Mouse (Mus musculus): ENCODE measurements around the gene Ncor2.

Gene Ncor2

GRCm38 (mm10) chr5:125199086-125199485 is 20.1 kb upstream of the Ncor2 start:
- no peak for TF ChIP-seq GATA4 (IDR thresholded peaks at IDR 0.05; ENCODE audit: insufficient replicate concordance, low read length)

- TF ChIP-seq GATA4 (IDR thresholded peaks at IDR 0.05; ENCODE audit: insufficient replicate concordance, low read length): no peak
Observed at GRCm38 (mm10) chr5:125196054-125196453, 17.0 kb upstream of the Ncor2 start.

- TF ChIP-seq GATA4 (IDR thresholded peaks at IDR 0.05; ENCODE audit: insufficient replicate concordance, low read length): no peak
Observed at GRCm38 (mm10) chr5:125195142-125195541, 16.1 kb upstream of the Ncor2 start.

- no peak for TF ChIP-seq GATA4 (IDR thresholded peaks at IDR 0.05; ENCODE audit: insufficient replicate concordance, low read length)
Observed at GRCm38 (mm10) chr5:125193478-125194439, 14.7 kb upstream of the Ncor2 start.

- TF ChIP-seq GATA4 (IDR thresholded peaks at IDR 0.05; ENCODE audit: insufficient replicate concordance, low read length): no peak
Observed at GRCm38 (mm10) chr5:125191608-125192007, 12.6 kb upstream of the Ncor2 start.

GRCm38 (mm10) chr5:125190105-125190813 is 11.2 kb upstream of the Ncor2 start:
- no peak for TF ChIP-seq GATA4 (IDR thresholded peaks at IDR 0.05; ENCODE audit: insufficient replicate concordance, low read length)

GRCm38 (mm10) chr5:125189625-125190024 is 10.6 kb upstream of the Ncor2 start:
- no peak for TF ChIP-seq GATA4 (IDR thresholded peaks at IDR 0.05; ENCODE audit: insufficient replicate concordance, low read length)

GRCm38 (mm10) chr5:125188812-125189598 is 10.0 kb upstream of the Ncor2 start:
- TF ChIP-seq GATA4 (IDR thresholded peaks at IDR 0.05; ENCODE audit: insufficient replicate concordance, low read length): no peak

- TF ChIP-seq GATA4 (IDR thresholded peaks at IDR 0.05; ENCODE audit: insufficient replicate concordance, low read length): no peak
Observed at GRCm38 (mm10) chr5:125184826-125185225, 5.8 kb upstream of the Ncor2 start.

GRCm38 (mm10) chr5:125183321-125184003 is 4.4 kb upstream of the Ncor2 start:
- TF ChIP-seq GATA4 (IDR thresholded peaks at IDR 0.05; ENCODE audit: insufficient replicate concordance, low read length): no peak

- no peak for TF ChIP-seq GATA4 (IDR thresholded peaks at IDR 0.05; ENCODE audit: insufficient replicate concordance, low read length)
Observed at GRCm38 (mm10) chr5:125180630-125181263, 1.7 kb upstream of the Ncor2 start.

GRCm38 (mm10) chr5:125179735-125180629 is 963 bp upstream of the Ncor2 start:
- TF ChIP-seq GATA4 (IDR thresholded peaks at IDR 0.05; ENCODE audit: insufficient replicate concordance, low read length): no peak
